Mouse (Mus musculus) R1 (cell line): ENCODE data around the gene Pepd.
"Not testable (repeated sequence)": the region's sequence is repeated elsewhere in the genome, so short reads cannot be mapped to it uniquely, and the experiment has no call there.

ENCODE experiments used
- DNase-seq: peaks from one replicate; pipeline ENCODE4 v3.0.0-alpha.2; 2018; ENCODE audit warnings: low read depth, low spot score

The Pepd gene

DNA sequence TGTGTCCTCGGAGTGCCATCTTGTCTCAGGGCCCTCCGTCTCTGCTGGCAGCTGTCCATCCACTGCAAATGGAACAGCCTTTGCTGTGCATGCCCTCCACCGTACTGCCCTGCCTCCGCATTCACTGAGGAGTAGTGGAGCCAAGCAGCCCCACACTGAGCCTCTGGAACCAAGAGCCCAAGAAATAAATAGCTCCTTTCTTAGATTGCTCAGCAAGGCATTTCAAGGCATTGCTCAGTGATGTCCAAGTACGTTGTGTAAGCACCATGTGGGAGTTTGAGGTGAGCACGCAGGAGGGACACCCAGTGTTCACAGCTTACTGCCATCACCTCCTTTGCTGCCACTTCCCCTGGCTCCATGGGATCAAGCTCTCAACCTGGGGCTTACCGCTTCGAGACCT lies 20.5 kb downstream of the Pepd start:
- no peak for DNase-seq

DNA sequence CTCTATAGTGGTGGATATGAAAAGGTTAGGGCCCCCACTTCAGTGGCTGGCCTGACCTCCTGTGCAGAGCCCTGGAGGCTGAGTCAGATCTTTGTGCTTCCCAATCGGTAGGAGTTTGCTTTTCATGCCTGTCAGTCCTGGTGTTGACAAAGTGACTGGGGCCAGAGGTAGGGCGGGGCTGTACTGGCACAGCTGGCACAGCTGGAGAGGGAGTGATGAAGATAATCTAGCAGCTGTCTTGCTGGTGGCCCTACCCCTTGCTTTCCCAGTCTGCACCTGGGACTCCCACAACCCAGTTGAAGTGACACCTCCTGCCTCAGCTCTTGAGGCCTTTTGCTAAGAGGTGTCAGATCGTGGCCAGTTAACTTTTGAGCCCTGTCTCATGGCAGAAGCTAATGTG lies 21.0 kb downstream of the Pepd start:
- no peak for DNase-seq

DNA sequence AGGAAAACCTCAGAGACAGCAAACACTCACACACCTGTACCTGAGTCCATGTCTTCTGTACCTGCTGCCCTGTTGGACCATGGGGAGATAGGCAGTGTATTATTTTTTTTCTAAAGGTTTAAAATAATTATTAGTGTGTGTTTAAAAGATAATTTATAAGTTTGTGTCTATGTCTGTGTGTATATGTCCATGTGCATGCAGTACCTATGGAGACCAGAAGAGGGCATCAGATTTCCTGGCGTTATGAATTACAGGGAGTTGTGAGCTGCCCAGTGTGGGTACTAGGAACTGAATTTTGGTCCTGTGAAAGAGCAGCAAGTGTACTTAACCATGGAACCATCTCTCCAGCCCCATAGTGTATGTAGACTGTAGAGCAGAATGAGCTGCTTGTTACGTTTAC lies 24.2 kb downstream of the Pepd start:
- peak; percentile 35 for DNase-seq

- no peak for DNase-seq
Measured at GRCm38 (mm10) chr7:34938636-34939261, 26.6 kb downstream of the Pepd start.

- DNase-seq, result peak; percentile 17
Measured at GRCm38 (mm10) chr7:34939262-34939951, 27.2 kb downstream of the Pepd start.

DNA sequence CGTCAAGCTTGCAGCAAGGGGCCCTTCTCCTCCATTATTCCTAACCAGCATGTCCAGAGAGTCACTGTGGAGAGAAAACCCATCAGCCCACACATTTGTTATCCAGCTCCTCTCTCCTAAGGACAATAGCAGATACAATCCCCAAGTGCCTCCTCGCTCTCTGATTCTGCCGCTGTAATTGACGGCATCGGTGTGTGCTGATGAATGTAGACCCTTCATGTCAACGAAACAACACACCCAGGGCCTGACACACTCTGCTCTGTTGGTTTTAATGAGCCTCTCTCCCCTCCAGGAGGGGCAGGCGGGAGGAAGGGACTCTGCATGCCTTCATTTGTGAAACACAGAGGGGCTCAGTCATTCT lies 27.8 kb downstream of the Pepd start:
- peak; percentile 24 for DNase-seq

DNA sequence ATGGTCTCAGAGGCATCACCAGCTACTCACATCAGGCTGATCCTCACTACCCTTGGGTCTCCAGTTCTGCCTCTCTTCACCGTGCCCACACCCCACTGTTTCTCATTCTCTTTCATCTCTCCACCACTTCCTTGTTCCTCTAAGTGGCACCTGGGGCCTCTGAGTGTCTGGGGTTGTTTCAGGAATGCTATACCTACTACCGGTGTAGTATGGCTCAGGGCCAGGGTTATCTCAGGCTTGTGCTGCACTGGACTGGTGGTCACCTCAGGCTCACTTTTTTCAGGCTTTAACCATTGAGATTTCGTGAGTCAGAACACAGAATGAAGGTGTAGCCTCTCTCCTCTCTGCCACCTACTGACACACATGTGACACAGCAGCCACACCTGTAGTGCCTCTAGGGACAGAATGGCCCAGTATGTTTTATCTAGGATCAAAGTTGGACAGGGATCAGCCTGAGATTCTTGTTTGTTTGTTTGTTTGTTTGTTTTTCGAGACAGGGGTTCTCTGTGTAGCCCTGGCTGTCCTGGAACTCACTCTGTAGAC lies 31.5 kb downstream of the Pepd start:
- DNase-seq, result no peak

GRCm38 (mm10) chr7:34946269-34946925 lies 34.2 kb downstream of the Pepd start:
- no peak for DNase-seq

DNA sequence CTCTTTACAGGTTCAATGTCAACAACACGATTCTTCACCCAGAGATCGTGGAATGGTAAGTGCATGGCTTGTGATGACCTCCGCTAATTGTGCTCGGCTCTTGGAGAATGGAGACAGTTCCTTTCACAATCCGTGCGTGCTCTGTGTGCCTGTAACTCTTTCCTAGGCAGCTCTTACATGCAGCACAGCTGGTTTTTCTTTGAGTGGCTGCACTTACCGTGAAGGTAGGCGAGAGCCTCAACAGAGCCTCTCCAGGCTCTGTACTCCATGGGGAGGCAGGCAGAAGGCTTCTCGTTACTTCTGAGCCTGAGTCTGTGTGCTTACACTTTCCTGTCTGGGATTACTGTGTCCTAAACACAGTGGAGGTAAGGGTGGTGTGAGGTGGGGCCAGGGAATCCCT lies 42.4 kb downstream of the Pepd start:
- DNase-seq, result no peak

GRCm38 (mm10) chr7:34955295-34955694 lies 43.1 kb downstream of the Pepd start:
- no peak for DNase-seq

DNA sequence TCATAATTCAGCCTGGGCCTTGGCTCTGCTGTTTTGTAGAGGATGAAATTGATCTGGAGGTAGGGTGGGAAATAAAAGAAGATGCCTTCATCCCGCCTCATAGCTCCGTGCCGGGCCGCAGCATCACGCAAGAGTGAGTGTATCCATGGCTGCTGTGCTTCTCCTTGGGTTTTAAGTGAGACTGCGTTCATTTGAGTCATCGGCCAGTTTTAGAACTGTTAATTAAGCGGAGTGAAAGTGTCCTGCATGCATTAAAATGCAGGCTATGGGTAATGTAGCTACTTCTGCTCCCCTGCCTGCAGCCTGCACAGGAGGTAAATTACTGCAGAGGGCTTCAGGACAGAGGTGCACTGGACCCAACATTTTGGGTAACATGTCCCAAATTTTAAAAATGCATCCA lies 45.0 kb downstream of the Pepd start:
- no peak for DNase-seq

DNA sequence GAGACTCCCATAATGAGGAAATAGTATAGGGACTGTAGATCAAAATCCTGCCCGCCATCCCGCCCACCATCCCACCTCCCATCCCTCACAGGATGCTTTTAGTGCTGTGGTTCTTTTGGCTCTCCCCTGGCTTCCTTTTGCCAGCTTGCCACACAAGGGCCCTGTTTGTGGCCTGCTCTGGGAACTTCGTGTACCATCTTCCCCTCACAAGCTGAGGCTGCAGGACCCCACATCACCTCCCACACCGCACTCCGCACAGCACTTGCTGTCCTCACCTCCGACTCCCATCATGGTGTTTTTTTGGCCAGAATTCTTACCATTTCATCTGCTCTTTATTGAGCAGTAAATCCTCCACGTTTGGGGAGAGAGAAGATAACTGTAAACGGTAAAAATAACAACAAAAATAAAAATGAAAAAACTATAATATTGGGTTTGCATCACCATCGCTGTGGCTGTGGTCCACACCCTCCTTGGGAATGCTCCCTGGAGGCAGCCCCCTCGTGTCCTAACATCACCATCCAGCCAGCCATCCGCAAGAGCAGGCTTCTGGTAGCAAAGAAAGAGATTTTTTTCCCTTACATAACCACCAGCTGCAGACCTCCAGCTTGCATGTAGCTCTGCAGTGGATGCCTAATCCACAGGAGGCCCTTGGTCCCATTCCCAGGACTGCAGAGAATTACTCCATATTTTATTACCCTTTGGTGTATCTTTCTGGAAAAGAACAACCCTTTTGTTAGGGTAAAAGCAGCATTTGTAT lies 51.9 kb downstream of the Pepd start:
- DNase-seq, result no peak

DNA sequence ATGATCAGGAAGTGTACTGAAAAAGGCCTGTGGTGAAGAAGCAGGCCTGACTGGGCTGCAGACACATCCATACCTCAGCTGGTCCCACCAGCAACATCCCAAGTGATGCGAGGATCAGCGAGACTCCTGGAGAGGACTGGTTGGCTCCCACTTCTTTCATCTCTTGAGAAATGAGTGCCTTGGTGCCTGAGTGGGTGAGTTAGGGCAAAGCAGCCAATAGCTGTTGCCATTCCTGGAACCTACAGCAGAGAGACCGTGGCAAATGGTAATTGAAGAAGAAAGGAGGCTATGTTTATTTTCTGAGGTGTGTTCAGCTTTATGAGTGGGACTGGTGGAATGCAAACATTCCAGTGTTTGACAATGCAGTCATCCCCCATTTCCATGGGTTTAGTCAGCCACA lies 55.2 kb downstream of the Pepd start:
- peak; percentile 45 for DNase-seq

DNA sequence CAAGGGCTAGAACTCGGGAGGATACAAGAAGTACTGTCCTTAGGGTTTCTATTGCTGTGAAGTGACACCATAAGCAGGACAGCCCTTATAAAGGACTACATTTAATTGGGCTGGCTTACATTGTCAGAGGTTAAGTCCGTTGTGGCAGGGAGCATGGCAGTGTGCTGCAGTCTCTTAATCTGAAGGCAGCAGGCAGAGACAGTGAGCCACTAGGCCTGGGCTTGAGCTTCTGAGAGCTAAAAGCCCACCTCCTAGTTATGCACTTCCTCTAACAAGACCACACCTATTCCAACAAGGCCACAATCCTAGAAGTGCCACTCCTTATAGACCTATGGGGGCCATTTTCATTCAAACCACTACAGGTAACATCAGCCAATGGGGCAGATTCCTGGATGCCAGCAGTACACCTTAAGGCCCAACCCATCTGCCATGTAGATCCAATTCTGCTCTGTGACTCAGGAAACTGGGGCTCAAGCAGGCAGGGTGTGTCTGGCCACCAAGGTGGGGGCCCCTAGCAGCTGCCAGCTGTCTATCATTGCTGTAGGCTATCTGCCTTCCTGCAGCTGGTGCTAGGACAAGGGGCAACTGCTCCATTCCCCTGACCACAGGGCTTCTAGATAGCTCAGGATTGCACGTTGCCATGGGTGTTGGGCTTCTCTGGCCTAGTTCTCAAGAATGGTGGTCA lies 56.7 kb downstream of the Pepd start:
- DNase-seq, result peak; percentile 39

- DNase-seq, result no peak
Measured at GRCm38 (mm10) chr7:34971826-34972225, 59.6 kb downstream of the Pepd start.

- DNase-seq, result peak; percentile 85
Measured at GRCm38 (mm10) chr7:34972990-34973440, 60.8 kb downstream of the Pepd start.

DNA sequence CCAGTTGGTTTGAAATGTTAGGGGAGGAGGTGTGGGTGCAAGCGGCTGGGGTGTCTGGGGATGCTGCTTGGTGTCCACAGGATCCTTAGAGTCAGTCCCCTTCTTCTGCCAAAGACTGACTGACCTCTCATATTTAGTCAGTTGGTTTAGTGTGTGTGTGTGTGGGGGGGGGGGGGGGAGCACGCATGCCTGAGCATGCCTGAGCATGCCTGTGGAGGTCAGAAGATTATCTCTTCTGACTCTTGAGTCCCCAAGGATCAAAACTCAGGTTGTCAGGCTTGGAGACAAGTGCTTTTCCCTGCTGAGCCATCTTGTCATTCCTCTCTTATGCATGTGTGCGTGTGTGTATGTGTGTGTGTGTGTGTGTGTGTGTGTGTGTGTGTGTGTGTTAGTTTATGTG lies 61.7 kb downstream of the Pepd start:
- no peak for DNase-seq

DNA sequence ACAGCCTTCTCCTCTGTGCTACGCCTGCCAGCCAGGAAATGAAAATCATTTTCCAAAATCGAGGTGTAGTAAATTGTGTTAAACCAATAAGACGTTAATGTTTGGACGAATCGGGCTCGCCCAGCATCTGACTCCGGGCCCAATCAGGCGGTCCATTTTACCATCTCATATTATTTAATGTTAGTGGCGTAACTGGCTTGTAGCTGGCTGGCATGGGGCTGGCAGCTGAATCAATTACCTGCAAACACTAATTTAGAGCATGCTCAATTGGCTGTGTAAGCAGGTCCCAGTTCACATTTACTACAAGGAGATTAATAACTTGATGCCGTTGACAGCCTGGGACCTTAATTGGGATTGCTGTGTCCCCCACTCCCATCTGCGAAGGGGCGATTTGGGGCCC lies 63.7 kb downstream of the Pepd start:
- DNase-seq, result no peak

GRCm38 (mm10) chr7:34977403-34977802 lies 65.2 kb downstream of the Pepd start:
- no peak for DNase-seq

GRCm38 (mm10) chr7:34981803-34982202 lies 69.6 kb downstream of the Pepd start:
- peak; percentile 28 for DNase-seq

- not testable (repeated sequence) for DNase-seq
Measured at GRCm38 (mm10) chr7:34982372-34982771, 70.2 kb downstream of the Pepd start.
